ENCODE assay signal across 17 mouse cellular contexts in the genomic region with DNA sequence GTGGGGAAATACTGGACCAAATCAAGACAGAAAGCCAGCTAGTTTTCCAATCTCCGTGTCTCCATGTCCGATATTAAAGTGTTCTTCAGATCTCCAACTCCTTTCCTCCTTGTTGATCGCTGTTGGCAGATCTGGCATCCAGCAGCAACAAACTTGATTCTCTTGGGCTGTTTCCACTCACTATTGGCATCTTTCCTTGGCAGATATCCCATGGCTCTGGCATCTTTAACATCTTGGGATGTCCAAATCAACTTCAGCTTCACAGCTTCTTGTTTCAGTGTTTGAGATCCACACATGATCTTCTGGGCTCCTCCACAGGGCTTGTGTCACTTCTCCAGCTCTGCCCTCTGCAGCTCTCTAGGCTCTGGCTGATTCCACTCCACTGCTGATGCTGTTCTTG.
DNase-seq lines count a peak whose midpoint lies in the region; ATAC-seq lines count a peak whose summit lies in the region.
"Had no signal": no experiment of that assay in that cellular context is flagged by ENCODE, and none has a peak within 500 bp of the region (broad histone marks: within the 10 kb centered on the region; RNA-seq: fewer than 3 reads in every experiment).

No protein-coding gene starts in this region.

- ATAC-seq in erythroid progenitor cell, adult 5-6 weeks (replicated peaks; ENCODE audit: low FRiP score, poor library complexity, severe bottlenecking): no peak
- ATAC-seq: activated CD4-positive, CD25-positive, alpha-beta regulatory T cell, adult 4 months; forebrain, embryonic 14.5 days; forebrain, embryonic 16.5 days; Patski had no signal

- DNase-seq in adrenal gland, postnatal 14 days: peak; percentile 33
- DNase-seq in adrenal gland, postnatal 25 days: no peak
- DNase-seq in NIH3T3 (ENCODE audit: low read depth) (peak; percentile 64), adipocyte (ENCODE audit: low spot score) (peak; percentile 71)
- no peak for DNase-seq in spleen, adult 18-20 months
- DNase-seq: adrenal gland, adult 8-10 months; cerebellum, adult 11 months; cerebellum, adult 18-20 months; cerebellum, adult 8-10 months; cerebellum, adult 9-11 months; cerebellum, postnatal 25 days; embryo, embryonic 11 days had no signal

Comparison
In these comparisons a context has a peak if more than half of its experiments do, and no peak if none do; other contexts are left out.
1. DNase-seq: peak in adrenal gland, postnatal 14 days (single experiment), NIH3T3 (single experiment) and adipocyte (single experiment); none in adrenal gland, postnatal 25 days (single experiment) and spleen, adult 18-20 months (0 of 2).